Mouse (Mus musculus): ENCODE data around the gene Lpar5. TPM values are rescaled to one million over a fixed set of nuclear protein-coding genes. Genes with fewer than 3 reads are reported as not detected.

Lpar5 gene
- 7.1 TPM for polyA plus RNA-seq (2017; shearing (Covaris generic))

GRCm38 (mm10) chr6:125067571-125067995 is at the start of gene Lpar5:
Gene Lpar5, plus strand, starts transcription at chr6:125067920.

GRCm38 (mm10) chr6:125039533-125040153 is 28.1 kb upstream of the Lpar5 start, which contains the start of gene Ing4:
Gene Ing4, plus strand, starts transcription at chr6:125039760.

DNA sequence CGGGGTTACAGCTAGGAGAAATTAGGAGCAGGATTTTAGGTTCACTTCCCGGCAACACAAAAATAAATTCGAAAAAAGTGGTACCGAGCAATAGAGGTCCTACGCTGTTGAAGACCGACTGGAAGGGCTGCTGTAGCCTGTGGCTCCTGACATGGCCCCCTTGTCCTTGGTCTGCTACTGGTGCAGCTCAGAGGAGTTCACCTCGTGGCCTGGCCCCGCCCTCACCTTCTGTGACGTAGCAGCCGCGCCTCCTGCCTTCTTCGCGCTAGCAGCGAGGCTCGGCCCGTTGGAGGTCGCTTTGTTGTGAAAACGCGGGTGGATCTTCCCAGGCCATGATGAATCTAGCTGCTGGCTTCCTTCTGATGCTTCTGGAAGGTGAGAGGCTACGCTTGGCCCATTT is 18.0 kb upstream of the Lpar5 start, which contains the start of gene Acrbp:
Acrbp (plus strand) TSS at position 12 of the 400 bp plus-strand sequence.

DNA sequence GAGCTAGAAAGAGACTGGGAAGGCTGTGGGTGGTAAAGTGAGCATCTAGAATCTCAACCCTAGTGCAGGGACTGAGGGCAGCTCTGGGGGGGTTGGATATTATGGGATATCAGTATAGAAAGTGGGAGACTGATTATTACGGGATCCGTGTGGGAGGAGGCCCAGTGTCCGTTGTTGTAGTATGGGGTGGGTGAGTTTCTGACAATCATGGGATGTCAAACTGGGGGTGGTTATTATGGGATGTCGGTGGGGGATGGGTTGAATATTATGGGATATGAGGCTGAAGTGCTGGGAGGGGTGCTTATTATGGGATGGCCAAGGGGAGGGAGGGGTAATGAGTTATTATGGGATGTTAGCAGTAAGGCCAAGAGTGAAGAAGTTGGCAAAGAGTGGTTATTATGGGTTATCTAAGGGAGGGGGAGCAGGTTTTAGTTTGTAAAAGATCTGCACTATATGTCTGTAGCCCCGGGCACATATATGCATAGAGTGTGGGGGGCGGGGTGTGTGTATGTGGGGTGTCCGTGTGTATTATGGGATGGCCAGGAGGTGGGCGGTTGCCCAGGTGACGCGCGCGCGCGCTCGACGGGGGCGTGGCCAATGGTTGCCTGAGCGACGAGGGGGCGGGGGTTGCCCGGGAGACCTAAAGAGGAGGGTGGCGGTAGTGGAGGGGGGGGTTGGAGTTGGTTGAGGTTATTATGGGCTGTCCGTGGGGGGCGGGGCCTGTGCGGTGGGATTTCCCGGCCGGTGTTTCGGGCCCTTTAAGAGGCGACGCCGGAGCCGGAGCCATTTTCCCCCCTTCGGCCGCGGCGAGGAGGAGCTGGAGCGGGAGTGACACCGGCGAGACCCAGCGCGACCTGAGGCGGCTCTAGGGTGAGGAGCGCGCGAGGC is 27.9 kb downstream of the Lpar5 start, which contains the start of gene Chd4:
Chd4 (plus strand) TSS at position 591 of the 888 bp plus-strand sequence.

DNA sequence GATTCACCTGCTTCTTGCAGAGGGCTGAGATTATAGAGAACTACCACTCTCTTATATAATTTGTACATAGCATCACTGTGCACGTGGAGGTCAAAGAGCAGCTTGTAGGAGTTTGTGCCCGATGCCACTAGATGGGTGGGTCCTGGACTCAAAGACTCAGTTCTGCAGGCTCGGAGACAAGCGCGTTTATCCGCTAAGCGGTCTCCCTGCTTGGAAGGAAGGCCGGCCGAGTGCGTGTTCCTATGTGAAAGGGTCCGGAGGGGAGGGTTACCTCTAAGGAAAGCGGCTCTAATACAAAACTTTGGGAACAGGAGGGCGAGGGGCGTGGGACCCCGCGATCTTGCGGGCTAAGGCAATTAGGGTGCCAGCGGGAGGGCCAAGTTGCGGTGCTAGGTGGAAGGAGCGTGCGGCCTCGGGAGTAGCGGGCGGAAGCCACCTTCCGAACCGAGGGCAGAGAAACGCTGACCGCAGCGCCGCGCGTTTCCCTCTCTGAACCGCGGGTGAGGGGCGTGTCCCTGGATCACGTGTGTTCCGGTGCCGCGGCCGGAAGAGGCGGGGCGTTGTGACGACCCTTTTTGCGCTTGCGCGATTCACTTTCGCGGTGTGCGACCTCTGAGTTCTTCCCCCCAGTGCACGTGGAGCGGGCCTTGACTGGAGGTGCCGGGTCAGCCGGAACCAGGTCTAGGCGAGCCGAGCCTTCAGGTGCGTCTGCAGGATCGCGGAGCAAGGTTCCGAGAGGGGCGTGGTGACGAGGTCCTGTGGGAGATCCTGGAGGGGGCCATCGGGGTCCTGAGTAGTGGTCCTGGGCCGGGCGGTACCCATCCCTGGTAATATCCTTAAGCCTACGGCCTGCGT is 63.8 kb downstream of the Lpar5 start, which contains the start of gene Nop2:
Nop2 (plus strand) TSS at position 608 of the 855 bp plus-strand sequence.

Other genes starting within 250 kb of the Lpar5 start
- gene Usp5, start 238.4 kb upstream of the Lpar5 start, polyA plus RNA-seq (2017; shearing (Covaris generic)) = 69.2 TPM
- 3.2 TPM for gene Cdca3, start 238.4 kb upstream of the Lpar5 start, polyA plus RNA-seq (2017; shearing (Covaris generic))
- not detected for gene Gnb3, start 227.6 kb upstream of the Lpar5 start, polyA plus RNA-seq (2017; shearing (Covaris generic))
- not detected for gene P3h3, start 210.2 kb upstream of the Lpar5 start, polyA plus RNA-seq (2017; shearing (Covaris generic))
- gene Gpr162, start 203.9 kb upstream of the Lpar5 start, polyA plus RNA-seq (2017; shearing (Covaris generic)) = not detected
- gene Cd4, start 179.7 kb upstream of the Lpar5 start, polyA plus RNA-seq (2017; shearing (Covaris generic)) = 584 TPM
- not detected for gene Lag3, start 156.2 kb upstream of the Lpar5 start, polyA plus RNA-seq (2017; shearing (Covaris generic))
- gene Ptms, start 147.8 kb upstream of the Lpar5 start, polyA plus RNA-seq (2017; shearing (Covaris generic)) = 4.5 TPM
- gene Mlf2, start 136.5 kb upstream of the Lpar5 start, polyA plus RNA-seq (2017; shearing (Covaris generic)) = 126 TPM
- 38.9 TPM for gene Cops7a, start 102.4 kb upstream of the Lpar5 start, polyA plus RNA-seq (2017; shearing (Covaris generic))
- not detected for gene Pianp, start 71.2 kb upstream of the Lpar5 start, polyA plus RNA-seq (2017; shearing (Covaris generic))
- 55.9 TPM for gene Zfp384, start 58.8 kb upstream of the Lpar5 start, polyA plus RNA-seq (2017; shearing (Covaris generic))
- gene Ing4, start 28.2 kb upstream of the Lpar5 start, polyA plus RNA-seq (2017; shearing (Covaris generic)) = 49.3 TPM
- 7.8 TPM for gene Acrbp, start 18.2 kb upstream of the Lpar5 start, polyA plus RNA-seq (2017; shearing (Covaris generic))
- 37.9 TPM for gene Chd4, start 28.1 kb downstream of the Lpar5 start, polyA plus RNA-seq (2017; shearing (Covaris generic))
- gene Nop2, start 64.0 kb downstream of the Lpar5 start, polyA plus RNA-seq (2017; shearing (Covaris generic)) = 36.2 TPM
- gene Iffo1, start 77.3 kb downstream of the Lpar5 start, polyA plus RNA-seq (2017; shearing (Covaris generic)) = 16.8 TPM
- 339 TPM for gene Gapdh, start 98.5 kb downstream of the Lpar5 start, polyA plus RNA-seq (2017; shearing (Covaris generic))
- 16.2 TPM for gene Ncapd2, start 123.8 kb downstream of the Lpar5 start, polyA plus RNA-seq (2017; shearing (Covaris generic))
- gene Mrpl51, start 123.9 kb downstream of the Lpar5 start, polyA plus RNA-seq (2017; shearing (Covaris generic)) = 63.7 TPM
- gene Vamp1, start 147.6 kb downstream of the Lpar5 start, polyA plus RNA-seq (2017; shearing (Covaris generic)) = 16.1 TPM
- 104 TPM for gene Tapbpl, start 163.9 kb downstream of the Lpar5 start, polyA plus RNA-seq (2017; shearing (Covaris generic))
- 270 TPM for gene Cd27, start 169.1 kb downstream of the Lpar5 start, polyA plus RNA-seq (2017; shearing (Covaris generic))
- gene Tuba3a, start 218.1 kb downstream of the Lpar5 start, polyA plus RNA-seq (2017; shearing (Covaris generic)) = 0.90 TPM
- not detected for gene Ltbr, start 246.0 kb downstream of the Lpar5 start, polyA plus RNA-seq (2017; shearing (Covaris generic))